Mouse (Mus musculus) brown adipose tissue, adult 24 weeks (tissue): ENCODE measurements around the gene Fkbp11. TPM values are rescaled to one million over a fixed set of nuclear protein-coding genes. Genes with fewer than 3 reads are reported as not detected.

Experiments
- polyA plus RNA-seq: library from polyadenylated mRNA; stranded (reverse); fragments of >200 nt; gene quantifications from 2 replicates; pipeline ENCODE4 v1.2.4, GENCODE M21; 2012; ENCODE audit not compliant: missing spikeins, insufficient read depth, insufficient read length

Fkbp11 gene
- polyA plus RNA-seq, 1 experiment = 1.9 TPM

Other genes starting within 250 kb of the Fkbp11 start
- not detected in 2 replicates for gene Lalba, start 245.5 kb downstream of the Fkbp11 start, polyA plus RNA-seq
- not detected in 2 replicates for gene Olfr279, start 235.8 kb downstream of the Fkbp11 start, polyA plus RNA-seq
- gene Kansl2, start 193.9 kb downstream of the Fkbp11 start, polyA plus RNA-seq = 33.1 and 38.0 TPM in 2 replicates
- 16.4 and 18.1 TPM in 2 replicates for gene Ccnt1, start 157.3 kb downstream of the Fkbp11 start, polyA plus RNA-seq
- gene 4930415O20Rik, start 157.2 kb downstream of the Fkbp11 start, polyA plus RNA-seq = 5.1 and 14.0 TPM in 2 replicates
- 37.3 and 42.5 TPM in 2 replicates for gene Adcy6, start 118.1 kb downstream of the Fkbp11 start, polyA plus RNA-seq
- gene Cacnb3, start 97.4 kb downstream of the Fkbp11 start, polyA plus RNA-seq = 0.46 and 0.95 TPM in 2 replicates
- gene Ddx23, start 65.3 kb downstream of the Fkbp11 start, polyA plus RNA-seq = 28.1 and 50.7 TPM in 2 replicates
- 1.7 and 1.8 TPM in 2 replicates for gene Rnd1, start 50.7 kb downstream of the Fkbp11 start, polyA plus RNA-seq
- gene Ccdc65, start 20.0 kb downstream of the Fkbp11 start, polyA plus RNA-seq = not detected in 2 replicates
- gene Arf3, start 35.0 kb upstream of the Fkbp11 start, polyA plus RNA-seq = 25.8 and 32.2 TPM in 2 replicates
- 0.83 and 0.95 TPM in 2 replicates for gene Wnt10b, start 50.0 kb upstream of the Fkbp11 start, polyA plus RNA-seq
- not detected in 2 replicates for gene Wnt1, start 61.7 kb upstream of the Fkbp11 start, polyA plus RNA-seq
- not detected in 2 replicates for gene Ddn, start 81.3 kb upstream of the Fkbp11 start, polyA plus RNA-seq
- 65.2 and 99.5 TPM in 2 replicates for gene Prkag1, start 103.3 kb upstream of the Fkbp11 start, polyA plus RNA-seq
- 11.1 and 15.1 TPM in 2 replicates for gene Kmt2d, start 143.0 kb upstream of the Fkbp11 start, polyA plus RNA-seq
- not detected in 2 replicates for gene Rhebl1, start 166.3 kb upstream of the Fkbp11 start, polyA plus RNA-seq
- gene Dhh, start 170.3 kb upstream of the Fkbp11 start, polyA plus RNA-seq = 0.40 and 0.46 TPM in 2 replicates
- gene Lmbr1l, start 190.0 kb upstream of the Fkbp11 start, polyA plus RNA-seq = 6.0 and 6.3 TPM in 2 replicates
- gene Tuba1b, start 206.4 kb upstream of the Fkbp11 start, polyA plus RNA-seq = 520 and 550 TPM in 2 replicates
- gene Gm49450, start 225.4 kb upstream of the Fkbp11 start, polyA plus RNA-seq = not detected in 2 replicates
- gene Tuba1a, start 225.5 kb upstream of the Fkbp11 start, polyA plus RNA-seq = 125 and 132 TPM in 2 replicates